Mouse (Mus musculus): ENCODE data around the gene Cemip. TPM values are rescaled to one million over a fixed set of nuclear protein-coding genes. Genes with fewer than 3 reads are reported as not detected.
A peak's percentile ranks its signal among the peaks of the same experiment; 100 is the strongest.
"Not testable (repeated sequence)": the region's sequence is repeated elsewhere in the genome, so short reads cannot be mapped to it uniquely, and the experiment has no call there.

Gene Cemip
- polyA plus RNA-seq (2012; rRNA removed), result 0.83 and 0.93 TPM in 2 replicates
- polyA plus RNA-seq (2014; fragmentation: Nextera tagmentation; extraction: Ambion mirVana), result 0.23 and 0.59 TPM in 2 replicates

- 0 out of 2 replicates have a peak within 1 kb of the TSS, but pooled peaks have one; percentile 28 for H3K9ac ChIP-seq (ENCODE audit: low read depth, low read length, severe bottlenecking)
- H3K9me3 ChIP-seq (ENCODE audit: control insufficient read depth, low read length), result no peaks in the 10 kb centered on the region
- no peak for TF ChIP-seq POLR2A (IDR thresholded peaks at IDR 0.05; ENCODE audit: borderline replicate concordance, extremely low read depth, insufficient read depth, insufficient read length)
- H3K27ac ChIP-seq (replicated peaks; ENCODE audit: low read depth, low read length), result no peak within 1 kb of the TSS
- peak within 1 kb of the TSS; percentile 82 for H3K4me2 ChIP-seq (replicated peaks; ENCODE audit: low read depth, low read length, severe bottlenecking)
- H3K4me3 ChIP-seq (replicated peaks; ENCODE audit: low read length), result peak within 1 kb of the TSS; percentile 36
- under 1% methylated on average over 42 of the region's 54 CpGs for WGBS
- H3K27me3 ChIP-seq (ENCODE audit: control insufficient read depth, insufficient read depth, low read length), result peaks cover 29% of the 10 kb centered on the region
- peaks cover 4% of the 10 kb centered on the region; the same call in 1 of the 2 replicates for H3K4me1 ChIP-seq (ENCODE audit: control insufficient read depth, insufficient read depth, low read length)
- H3K36me3 ChIP-seq (ENCODE audit: control insufficient read depth, insufficient read depth, low read length), result no peaks in the 10 kb centered on the region
- peak; percentile 74 for DNase-seq (ENCODE audit: low spot score)
- ATAC-seq (ENCODE audit: low FRiP score, low read depth), result peak; percentile 78
Measured at GRCm38 (mm10) chr7:84086039-84086829, at the start of gene Cemip. TSS of gene Cemip (minus strand) at chr7:84086502.

DNA sequence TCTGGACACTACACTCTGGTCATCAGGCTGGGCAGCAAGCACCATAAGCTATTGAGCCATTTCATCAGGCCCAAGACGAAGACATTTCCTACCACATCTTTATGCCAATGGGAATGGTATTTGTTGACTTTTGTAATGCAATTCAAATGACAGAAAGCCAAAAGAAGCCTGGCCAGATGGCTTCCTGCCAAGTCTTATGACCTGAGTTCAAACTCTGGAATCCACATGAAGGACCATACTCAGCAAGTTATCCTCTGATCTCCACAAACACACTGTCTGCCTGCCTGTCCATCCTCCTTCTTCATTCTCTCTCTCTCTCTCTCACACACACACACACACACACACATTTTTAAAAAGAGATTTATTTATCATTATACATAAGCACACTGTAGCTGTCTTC lies 46.4 kb upstream of the Cemip start:
- no peak for TF ChIP-seq POLR2A (IDR thresholded peaks at IDR 0.05; ENCODE audit: borderline replicate concordance, extremely low read depth, insufficient read depth, insufficient read length)
- H3K4me1 ChIP-seq (ENCODE audit: control insufficient read depth, insufficient read depth, low read length), result peaks cover 16% of the 10 kb centered on the region
- 76% methylated on average over 1 of the region's 1 CpGs for WGBS
- no peak for DNase-seq (ENCODE audit: low spot score)
- H3K9ac ChIP-seq (ENCODE audit: low read depth, low read length, severe bottlenecking), result no peak overlapping the region
- H3K36me3 ChIP-seq (ENCODE audit: control insufficient read depth, insufficient read depth, low read length), result no peaks in the 10 kb centered on the region
- no peaks in the 10 kb centered on the region for H3K27me3 ChIP-seq (ENCODE audit: control insufficient read depth, insufficient read depth, low read length)
- H3K4me2 ChIP-seq (replicated peaks; ENCODE audit: low read depth, low read length, severe bottlenecking), result no peak overlapping the region
- H3K27ac ChIP-seq (replicated peaks; ENCODE audit: low read depth, low read length), result no peak overlapping the region
- H3K4me3 ChIP-seq (replicated peaks; ENCODE audit: low read length), result no peak overlapping the region
- ATAC-seq (ENCODE audit: low FRiP score, low read depth), result no peak
- H3K9me3 ChIP-seq (ENCODE audit: control insufficient read depth, low read length), result no peaks in the 10 kb centered on the region

- no peak for TF ChIP-seq POLR2A (IDR thresholded peaks at IDR 0.05; ENCODE audit: borderline replicate concordance, extremely low read depth, insufficient read depth, insufficient read length)
- DNase-seq (ENCODE audit: low spot score) (no peak), ATAC-seq (ENCODE audit: low FRiP score, low read depth) (no peak)
Measured at GRCm38 (mm10) chr7:84131736-84132135, 45.4 kb upstream of the Cemip start.

DNA sequence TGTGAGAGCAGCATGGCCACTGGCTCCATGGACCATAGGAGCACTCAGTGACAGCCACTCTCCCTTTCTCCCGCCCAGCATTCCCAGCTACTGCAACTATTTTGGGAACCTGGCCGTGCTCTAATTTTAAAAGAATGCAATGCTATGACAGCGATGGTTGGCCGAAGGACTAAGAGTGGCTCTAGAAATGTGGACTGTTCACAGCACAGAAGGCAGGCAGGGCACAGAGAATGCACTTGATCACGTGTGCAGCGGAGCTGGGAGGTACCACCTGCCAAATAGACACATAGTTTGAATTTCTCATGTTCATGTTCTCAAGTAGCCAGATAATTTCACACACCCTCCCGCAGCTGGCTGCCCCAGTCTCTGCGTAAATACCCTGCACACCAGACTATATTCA lies 42.4 kb upstream of the Cemip start:
- 40% methylated on average over 8 of the region's 8 CpGs for WGBS
- peak; percentile 56 for DNase-seq (ENCODE audit: low spot score)
- H3K4me1 ChIP-seq (ENCODE audit: control insufficient read depth, insufficient read depth, low read length), result peaks cover 22% of the 10 kb centered on the region
- H3K9ac ChIP-seq (ENCODE audit: low read depth, low read length, severe bottlenecking), result no peak overlapping the region
- no peaks in the 10 kb centered on the region for H3K36me3 ChIP-seq (ENCODE audit: control insufficient read depth, insufficient read depth, low read length)
- H3K4me3 ChIP-seq (replicated peaks; ENCODE audit: low read length), result no peak overlapping the region
- peak; percentile 89 for ATAC-seq (ENCODE audit: low FRiP score, low read depth)
- H3K27ac ChIP-seq (replicated peaks; ENCODE audit: low read depth, low read length), result no peak overlapping the region
- H3K4me2 ChIP-seq (replicated peaks; ENCODE audit: low read depth, low read length, severe bottlenecking), result no peak overlapping the region
- TF ChIP-seq POLR2A (IDR thresholded peaks at IDR 0.05; ENCODE audit: borderline replicate concordance, extremely low read depth, insufficient read depth, insufficient read length), result no peak
- no peaks in the 10 kb centered on the region for H3K27me3 ChIP-seq (ENCODE audit: control insufficient read depth, insufficient read depth, low read length)
- H3K9me3 ChIP-seq (ENCODE audit: control insufficient read depth, low read length), result no peaks in the 10 kb centered on the region

More at GRCm38 (mm10) chr7:84131736-84132135, 45.4 kb upstream of the Cemip start:
- H3K9me3 ChIP-seq (ENCODE audit: control insufficient read depth, low read length), result no peaks in the 10 kb centered on the region
- H3K9ac ChIP-seq (ENCODE audit: low read depth, low read length, severe bottlenecking), result no peak overlapping the region
- no peaks in the 10 kb centered on the region for H3K36me3 ChIP-seq (ENCODE audit: control insufficient read depth, insufficient read depth, low read length)
- H3K4me1 ChIP-seq (ENCODE audit: control insufficient read depth, insufficient read depth, low read length), result peaks cover 16% of the 10 kb centered on the region
- 81% methylated on average over 4 of the region's 4 CpGs for WGBS
- H3K27ac ChIP-seq (replicated peaks; ENCODE audit: low read depth, low read length), result no peak overlapping the region
- H3K4me3 ChIP-seq (replicated peaks; ENCODE audit: low read length), result no peak overlapping the region
- H3K27me3 ChIP-seq (ENCODE audit: control insufficient read depth, insufficient read depth, low read length), result no peaks in the 10 kb centered on the region
- no peak overlapping the region for H3K4me2 ChIP-seq (replicated peaks; ENCODE audit: low read depth, low read length, severe bottlenecking)

GRCm38 (mm10) chr7:84125730-84126129 lies 39.4 kb upstream of the Cemip start:
- no peak for TF ChIP-seq POLR2A (IDR thresholded peaks at IDR 0.05; ENCODE audit: borderline replicate concordance, extremely low read depth, insufficient read depth, insufficient read length)
- Histone ChIP-seq H3K36me3 (ENCODE audit: control insufficient read depth, insufficient read depth, low read length) (no peaks in the 10 kb centered on the region), H3K4me3 (replicated peaks; ENCODE audit: low read length) (no peak overlapping the region), H3K4me2 (replicated peaks; ENCODE audit: low read depth, low read length, severe bottlenecking) (no peak overlapping the region), H3K4me1 (ENCODE audit: control insufficient read depth, insufficient read depth, low read length) (peaks cover 27% of the 10 kb centered on the region), H3K9ac (ENCODE audit: low read depth, low read length, severe bottlenecking) (no peak overlapping the region), H3K27ac (replicated peaks; ENCODE audit: low read depth, low read length) (no peak overlapping the region), H3K9me3 (ENCODE audit: control insufficient read depth, low read length) (no peaks in the 10 kb centered on the region), H3K27me3 (ENCODE audit: control insufficient read depth, insufficient read depth, low read length) (no peaks in the 10 kb centered on the region)
- WGBS, result 82% methylated on average over 1 of the region's 1 CpGs
- DNase-seq (ENCODE audit: low spot score) (no peak), ATAC-seq (ENCODE audit: low FRiP score, low read depth) (no peak)

GRCm38 (mm10) chr7:84123651-84124050 lies 37.3 kb upstream of the Cemip start:
- WGBS, result 82% methylated on average over 3 of the region's 4 CpGs
- not testable (repeated sequence) for H3K36me3 ChIP-seq (ENCODE audit: control insufficient read depth, insufficient read depth, low read length); ATAC-seq (ENCODE audit: low FRiP score, low read depth)

More at GRCm38 (mm10) chr7:84123651-84124050, 37.3 kb upstream of the Cemip start:
- peaks cover 30% of the 10 kb centered on the region; the same call in 1 of the 2 replicates for H3K4me1 ChIP-seq (ENCODE audit: control insufficient read depth, insufficient read depth, low read length)
- H3K27me3 ChIP-seq (ENCODE audit: control insufficient read depth, insufficient read depth, low read length); H3K9ac ChIP-seq (ENCODE audit: low read depth, low read length, severe bottlenecking); H3K27ac ChIP-seq (replicated peaks; ENCODE audit: low read depth, low read length); DNase-seq (ENCODE audit: low spot score); H3K4me3 ChIP-seq (replicated peaks; ENCODE audit: low read length); H3K4me2 ChIP-seq (replicated peaks; ENCODE audit: low read depth, low read length, severe bottlenecking); H3K9me3 ChIP-seq (ENCODE audit: control insufficient read depth, low read length): not testable (repeated sequence)

Measured in limb, embryonic 14.5 days (tissue).